ENCODE assay signal across 8 mouse cellular contexts in the genomic region with DNA sequence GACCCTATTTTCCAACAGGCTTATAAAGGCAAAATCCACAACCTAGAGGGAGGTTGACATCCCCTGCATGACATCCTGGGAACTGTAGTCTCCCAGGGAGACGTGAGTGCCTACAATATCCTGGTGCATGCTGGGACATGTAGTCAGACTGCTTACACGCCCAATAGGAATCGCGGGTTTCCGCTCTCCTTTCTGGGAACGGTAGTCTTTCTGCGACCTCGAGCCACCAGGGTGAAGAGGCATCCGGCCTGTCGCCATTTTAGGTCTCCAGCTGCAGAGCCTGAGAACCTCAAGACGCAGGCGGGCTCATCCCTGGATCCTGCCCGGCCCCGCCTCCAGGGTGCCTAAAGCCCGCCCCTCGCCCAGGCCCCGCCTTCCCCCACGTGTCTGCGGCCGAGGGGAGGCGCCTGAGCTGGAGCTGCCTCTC. TPM values are rescaled to one million over a fixed set of nuclear protein-coding genes. Genes with fewer than 3 reads are reported as not detected.
A peak's percentile ranks its signal among the peaks of the same experiment; 100 is the strongest.
DNase-seq lines count a peak whose midpoint lies in the region; ATAC-seq and TF ChIP-seq lines count a peak whose summit lies in the region.
"Not testable (repeated sequence)": the region's sequence is repeated elsewhere in the genome, so short reads cannot be mapped to it uniquely, and the experiment has no call there.

A gene (plus strand): TSS at position 400 of the 427 bp plus-strand sequence.

- H3K4me3 ChIP-seq in hindbrain, embryonic 13.5 days: peak within 1 kb of the TSS; percentile 62

- H3K4me1 ChIP-seq in hindbrain, embryonic 13.5 days (replicated peaks): not testable (repeated sequence)

- not testable (repeated sequence) for H3K9me3 ChIP-seq in hindbrain, embryonic 13.5 days

- CTCF ChIA-PET in Patski (lab: Charles Lee): not testable (repeated sequence)

- ATAC-seq in Patski: peak; percentile 94
- ATAC-seq in hindbrain, embryonic 13.5 days (ENCODE audit: low FRiP score): peak; percentile 99

- peak within 1 kb of the TSS; percentile 75 for H3K9ac ChIP-seq in hindbrain, embryonic 13.5 days

- WGBS in hindbrain, embryonic 13.5 days: under 1% methylated on average over 21 of the region's 21 CpGs

- TF ChIP-seq CTCF in Patski (IDR thresholded peaks at IDR 0.05): not testable (repeated sequence)

- POLR2A ChIA-PET in Patski (lab: Charles Lee): not testable (repeated sequence)

- H3K4me2 ChIP-seq in hindbrain, embryonic 13.5 days: peak within 1 kb of the TSS; percentile 53

- peak within 1 kb of the TSS; percentile 71; the same call in 1 of the 2 replicates for H3K27ac ChIP-seq in hindbrain, embryonic 13.5 days

- DNase-seq in Patski (ENCODE audit: low read depth, low spot score): peak; percentile 64
- peak; percentile 96 to 98 for DNase-seq in cerebellum, postnatal 14 days
- DNase-seq in frontal cortex, postnatal 14 days (ENCODE audit: low spot score in 2 of 2): peak; percentile 97 to 98
- peak; percentile 80 to 93 for DNase-seq in layer of hippocampus, postnatal 25 days (ENCODE audit: extremely low spot score in 1 of 2, low spot score in 1 of 2)
- peak; percentile 99 for DNase-seq in lung, postnatal 25 days (ENCODE audit: low spot score)
- peak; percentile 96 for DNase-seq in retina, embryonic 14.5 days (ENCODE audit: low spot score)
- DNase-seq in thymus, postnatal 4 days: peak; percentile 99

- in situ Hi-C loops in Patski (cut with MboI; ENCODE audit: low pct_unique_long_range_greater_than_20kb): loop anchor here (10.0 to 25.0 kb wide), 2 partner anchors 202 to 479 kb away; a partner anchor contains a TSS

- not testable (repeated sequence) for H3K36me3 ChIP-seq in hindbrain, embryonic 13.5 days

- not testable (repeated sequence) for H3K27me3 ChIP-seq in Patski; hindbrain, embryonic 13.5 days

RNA-seq across cellular contexts. Expression of the gene that starts here (rescaled TPM):
- polyA plus RNA-seq in Patski (2021): 0.65 TPM
- 0.29 and 0.43 TPM in 2 replicates for polyA plus RNA-seq in hindbrain, embryonic 13.5 days (2015; fragmentation: Nextera tagmentation; extraction: Ambion mirVana)
- total RNA-seq in layer of hippocampus, postnatal 25 days (2021): 1 to 10 TPM; 4.1 to 4.2 TPM

Comparison
In these comparisons a context has a peak if more than half of its experiments do, and no peak if none do; other contexts are left out.
1. Peak in every context shown above with its lines: DNase-seq, ATAC-seq, H3K4me3 ChIP-seq and H3K27ac ChIP-seq.
2. Peak in DNase-seq and ATAC-seq in Patski; RNA of the gene not detected or under 1 TPM.
3. Peak in ATAC-seq, H3K4me3 ChIP-seq, H3K27ac ChIP-seq, H3K9ac ChIP-seq and H3K4me2 ChIP-seq in hindbrain, embryonic 13.5 days; RNA of the gene not detected or under 1 TPM.